Mouse (Mus musculus) splenic B cell, adult 2 months (primary cell): ENCODE results near the gene Dera.

Experiments
- DNase-seq: peaks from one replicate; pipeline ENCODE4 v3.0.0-alpha.2; 2011; ENCODE audit warnings: low read depth, low spot score
- H3K27me3 ChIP-seq: 2 replicates; pipeline ENCODE4 v1.6.1; 2012; ENCODE audit warnings: mild to moderate bottlenecking, low read length, moderate library complexity, mixed read lengths; ENCODE audit not compliant: control insufficient read depth, poor library complexity, insufficient read depth, severe bottlenecking
- H3K36me3 ChIP-seq: 2 replicates; pipeline ENCODE4 v1.6.1; 2012; ENCODE audit warnings: mild to moderate bottlenecking, low read length, moderate library complexity, mixed read lengths; ENCODE audit not compliant: control insufficient read depth, poor library complexity, insufficient read depth, severe bottlenecking

The Dera gene

GRCm38 (mm10) chr6:137807296-137807695 is 53.0 kb downstream of the Dera start:
- DNase-seq, result no peak
- Histone ChIP-seq H3K36me3 (no peaks in the 10 kb centered on the region; the same call in none of the 2 replicates), H3K27me3 (no peaks in the 10 kb centered on the region)

- no peak for DNase-seq
- no peaks in the 10 kb centered on the region for H3K27me3 ChIP-seq
- no peaks in the 10 kb centered on the region; the same call in none of the 2 replicates for H3K36me3 ChIP-seq
Measured at GRCm38 (mm10) chr6:137808706-137809105, 54.4 kb downstream of the Dera start.

GRCm38 (mm10) chr6:137810136-137810535 is 55.8 kb downstream of the Dera start:
- Histone ChIP-seq H3K27me3 (no peaks in the 10 kb centered on the region), H3K36me3 (no peaks in the 10 kb centered on the region; the same call in 1 of the 2 replicates)
- DNase-seq, result no peak

- Histone ChIP-seq H3K36me3 (peaks cover 5% of the 10 kb centered on the region), H3K27me3 (no peaks in the 10 kb centered on the region)
- DNase-seq, result no peak
Measured at GRCm38 (mm10) chr6:137814006-137814405, 59.7 kb downstream of the Dera start.

- Histone ChIP-seq H3K36me3 (peaks cover 5% of the 10 kb centered on the region; the same call in 1 of the 2 replicates), H3K27me3 (no peaks in the 10 kb centered on the region)
- no peak for DNase-seq
Measured at GRCm38 (mm10) chr6:137816508-137816907, 62.2 kb downstream of the Dera start.

- Histone ChIP-seq H3K27me3 (no peaks in the 10 kb centered on the region), H3K36me3 (no peaks in the 10 kb centered on the region; the same call in 1 of the 2 replicates)
- no peak for DNase-seq
Measured at GRCm38 (mm10) chr6:137822550-137822949, 68.2 kb downstream of the Dera start.

- DNase-seq, result no peak
- H3K27me3 ChIP-seq, result no peaks in the 10 kb centered on the region
- peaks cover 2% of the 10 kb centered on the region; the same call in 1 of the 2 replicates for H3K36me3 ChIP-seq
Measured at GRCm38 (mm10) chr6:137824046-137825021, 70.0 kb downstream of the Dera start.

GRCm38 (mm10) chr6:137825022-137825613 is 70.8 kb downstream of the Dera start:
- Histone ChIP-seq H3K27me3 (no peaks in the 10 kb centered on the region), H3K36me3 (peaks cover 4% of the 10 kb centered on the region)
- peak; percentile 5 for DNase-seq

GRCm38 (mm10) chr6:137829056-137829776 is 74.9 kb downstream of the Dera start:
- peaks cover 6% of the 10 kb centered on the region for H3K36me3 ChIP-seq
- DNase-seq, result no peak
- no peaks in the 10 kb centered on the region for H3K27me3 ChIP-seq

- Histone ChIP-seq H3K27me3 (no peaks in the 10 kb centered on the region), H3K36me3 (no peaks in the 10 kb centered on the region)
- no peak for DNase-seq
Measured at GRCm38 (mm10) chr6:137836799-137837198, 82.5 kb downstream of the Dera start.

GRCm38 (mm10) chr6:137843337-137843736 is 89.0 kb downstream of the Dera start:
- Histone ChIP-seq H3K27me3 (no peaks in the 10 kb centered on the region), H3K36me3 (no peaks in the 10 kb centered on the region)
- no peak for DNase-seq

GRCm38 (mm10) chr6:137857198-137858194 is 103.2 kb downstream of the Dera start:
- no peaks in the 10 kb centered on the region for H3K27me3 ChIP-seq
- H3K36me3 ChIP-seq, result no peaks in the 10 kb centered on the region
- no peak for DNase-seq

GRCm38 (mm10) chr6:137869903-137870580 is 115.7 kb downstream of the Dera start:
- Histone ChIP-seq H3K27me3 (no peaks in the 10 kb centered on the region), H3K36me3 (no peaks in the 10 kb centered on the region)
- DNase-seq, result no peak
